Mouse (Mus musculus): ENCODE measurements around the gene Wdr45.
A peak's percentile ranks its signal among the peaks of the same experiment; 100 is the strongest.

- no peak for TF ChIP-seq MAX (IDR thresholded peaks at IDR 0.05; ENCODE audit: low read length)
- TF ChIP-seq USF2 (conservative IDR thresholded peaks at IDR 0.05; ENCODE audit: low read depth, low read length): no peak
- TF ChIP-seq CTCF (conservative IDR thresholded peaks at IDR 0.05 in 1 of 2, IDR thresholded peaks at IDR 0.05 in 1 of 2; ENCODE audit: low read depth in 2 of 2, low read length in 2 of 2): peak in 1 of 2 experiments; percentile 73; a peak in 2 of 4 replicates
- TF ChIP-seq UBTF (IDR thresholded peaks at IDR 0.05; ENCODE audit: low read depth, low read length): no peak
- no peak for TF ChIP-seq JUND (conservative IDR thresholded peaks at IDR 0.05; ENCODE audit: low read depth, low read length)
- TF ChIP-seq KAT2A (IDR thresholded peaks at IDR 0.05; ENCODE audit: insufficient replicate concordance, low read length): no peak
- no peak for TF ChIP-seq POLR2AphosphoS2 (IDR thresholded peaks at IDR 0.05; ENCODE audit: low read depth, low read length)
- TF ChIP-seq CHD2 (IDR thresholded peaks at IDR 0.05; ENCODE audit: low read length): no peak
- no peak for TF ChIP-seq USF1 (IDR thresholded peaks at IDR 0.05; ENCODE audit: low read depth, low read length)
- TF ChIP-seq MYC (IDR thresholded peaks at IDR 0.05; ENCODE audit: low read depth, low read length): no peak
Observed at GRCm38 (mm10) chrX:7733571-7734156, 19.5 kb downstream of the Wdr45 start.

Data from CH12.LX (cell line).